Mouse (Mus musculus): Measurements from ENCODE around the gene Gm4070. TPM values are rescaled to one million over a fixed set of nuclear protein-coding genes. Genes with fewer than 3 reads are reported as not detected.
"Not testable (repeated sequence)": the region's sequence is repeated elsewhere in the genome, so short reads cannot be mapped to it uniquely, and the experiment has no call there.

Gene Gm4070
- 100 to 1,000 TPM; 192 to 225 TPM for polyA plus RNA-seq (2017; shearing (Covaris generic))

- ATAC-seq, result peak; percentile 74
Measured at GRCm38 (mm10) chr7:105953812-105954211, at the start of gene Gm4070. Gm4070 (minus strand) TSS chr7:105953967.

GRCm38 (mm10) chr7:105954540-105954939, 773 bp upstream of the Gm4070 start:
- peak; percentile 13 for ATAC-seq

- peak; percentile 66 for ATAC-seq
Measured at GRCm38 (mm10) chr7:105952408-105952807, 1.4 kb downstream of the Gm4070 start.

GRCm38 (mm10) chr7:105945238-105945637, 8.5 kb downstream of the Gm4070 start:
- peak; percentile 73 for ATAC-seq

- not testable (repeated sequence) for ATAC-seq
Measured at GRCm38 (mm10) chr7:105932132-105932531, 21.6 kb downstream of the Gm4070 start.

- ATAC-seq, result peak; percentile 77
Measured at GRCm38 (mm10) chr7:105883588-105884336, 70.0 kb downstream of the Gm4070 start.

GRCm38 (mm10) chr7:105879717-105880484, 73.9 kb downstream of the Gm4070 start:
- ATAC-seq, result not testable (repeated sequence)

- not testable (repeated sequence) for ATAC-seq
Measured at GRCm38 (mm10) chr7:105855718-105856560, 97.8 kb downstream of the Gm4070 start.

Other genes starting within 250 kb of the Gm4070 start
- gene Ilk, start 217.4 kb downstream of the Gm4070 start, polyA plus RNA-seq (2017; shearing (Covaris generic)), result 100 to 1,000 TPM; 131 to 173 TPM
- gene Rrp8, start 216.6 kb downstream of the Gm4070 start, polyA plus RNA-seq (2017; shearing (Covaris generic)), result 10 to 100 TPM; 15.3 to 15.8 TPM
- gene Taf10, start 209.6 kb downstream of the Gm4070 start, polyA plus RNA-seq (2017; shearing (Covaris generic)), result 10 to 100 TPM; 11.5 to 16.1 TPM
- gene Tpp1, start 201.7 kb downstream of the Gm4070 start, polyA plus RNA-seq (2017; shearing (Covaris generic)), result 100 to 1,000 TPM in 1 of 2 experiments, 10 to 100 TPM in 1; 86.2 to 106 TPM
- not detected for gene Dchs1, start 166.3 kb downstream of the Gm4070 start, polyA plus RNA-seq (2017; shearing (Covaris generic))
- gene Mrpl17, start 142.9 kb downstream of the Gm4070 start, polyA plus RNA-seq (2017; shearing (Covaris generic)), result 100 to 1,000 TPM; 175 to 216 TPM